Mouse (Mus musculus): Measurements from ENCODE around the gene Fbn1.
"Not testable (repeated sequence)": the region's sequence is repeated elsewhere in the genome, so short reads cannot be mapped to it uniquely, and the experiment has no call there.

The Fbn1 gene

GRCm38 (mm10) chr2:125293969-125294491 is 213.8 kb downstream of the Fbn1 start:
- in situ Hi-C loops (cut with MseI, MboI), result no loop called here

GRCm38 (mm10) chr2:125292616-125293015 is 215.2 kb downstream of the Fbn1 start:
- in situ Hi-C loops (cut with MseI, MboI), result no loop called here

DNA sequence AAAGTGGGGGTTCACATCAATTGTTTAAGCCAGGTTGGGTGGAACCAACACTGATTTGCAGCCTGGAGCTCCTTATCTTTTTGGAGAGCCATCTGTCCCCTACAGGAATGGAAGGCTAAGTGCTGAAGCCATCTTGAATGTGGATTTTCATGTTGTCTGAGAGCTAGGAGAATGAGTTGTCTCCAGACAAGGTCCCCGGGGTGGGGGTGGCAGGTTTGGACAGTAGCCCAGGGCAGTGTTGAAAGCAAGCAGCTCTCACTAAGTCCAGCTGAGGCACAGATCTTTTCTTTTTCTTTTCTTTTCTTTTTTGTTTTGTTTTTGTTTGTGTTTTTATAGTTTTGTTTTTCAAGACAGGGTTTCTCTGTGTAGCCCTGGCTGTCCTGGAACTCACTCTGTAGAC is 216.7 kb downstream of the Fbn1 start:
- in situ Hi-C loops (cut with MseI, MboI), result no loop called here

DNA sequence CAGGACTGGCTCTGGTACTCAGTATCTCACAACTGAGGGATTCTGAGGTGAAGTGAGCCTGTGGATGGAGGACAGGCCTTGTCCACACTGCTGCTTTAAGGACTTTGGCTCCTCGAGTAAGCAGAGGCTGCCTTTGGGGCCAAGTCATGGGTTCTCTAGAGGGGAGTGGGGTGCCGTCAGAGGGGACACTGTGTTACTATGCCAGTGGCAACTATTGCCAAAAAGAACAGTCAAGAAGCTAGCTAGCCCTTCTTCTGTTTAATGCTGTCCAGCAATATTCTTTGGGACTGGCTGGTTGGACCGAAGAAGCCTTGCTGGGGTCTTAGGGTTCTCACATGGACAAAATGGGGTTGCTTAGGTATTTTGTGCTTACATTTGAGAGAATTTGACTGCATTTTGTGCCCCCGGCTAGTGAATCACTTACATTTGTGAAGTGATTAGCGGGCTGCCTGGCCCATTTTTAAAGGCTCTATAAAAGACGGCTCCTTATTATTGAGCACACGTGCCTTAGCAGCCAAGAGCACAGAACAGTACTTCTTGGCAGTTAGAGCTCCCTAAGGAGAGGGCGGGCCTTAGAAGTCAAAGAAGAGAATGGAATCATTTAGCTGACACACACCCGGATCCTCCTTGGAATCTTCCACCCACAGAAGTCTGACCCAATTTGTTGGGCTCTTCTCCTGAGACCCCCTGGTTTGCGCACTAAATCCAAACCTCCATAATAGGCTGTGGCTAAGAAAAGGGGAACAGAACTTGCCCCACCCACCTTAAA is 217.4 kb downstream of the Fbn1 start:
- in situ Hi-C loops (cut with MseI, MboI), result no loop called here

DNA sequence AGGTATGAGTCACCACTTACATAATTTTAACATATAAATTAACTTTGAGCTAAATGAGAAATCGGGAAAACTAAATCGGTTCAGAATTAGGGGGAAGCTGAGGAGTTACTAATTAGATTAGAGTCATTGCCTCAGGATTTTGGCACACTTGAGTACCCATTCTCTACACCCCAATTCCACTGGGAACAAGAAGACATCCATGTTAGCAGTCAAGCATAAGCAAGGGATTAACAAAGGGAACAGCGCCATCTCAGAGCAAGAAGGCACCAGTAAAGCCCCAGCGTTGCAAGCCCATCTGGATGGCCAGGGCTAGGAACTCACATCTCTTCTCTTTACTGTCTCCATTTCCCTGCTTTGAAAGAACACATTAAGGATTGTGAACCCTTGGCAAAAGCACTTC is 222.0 kb downstream of the Fbn1 start:
- in situ Hi-C loops (cut with MseI, MboI), result no loop called here

GRCm38 (mm10) chr2:125282334-125283206 is 225.2 kb downstream of the Fbn1 start:
- in situ Hi-C loops (cut with MseI, MboI), result no loop called here

GRCm38 (mm10) chr2:125279995-125280394 is 227.8 kb downstream of the Fbn1 start:
- in situ Hi-C loops (cut with MseI, MboI), result not testable (repeated sequence)

DNA sequence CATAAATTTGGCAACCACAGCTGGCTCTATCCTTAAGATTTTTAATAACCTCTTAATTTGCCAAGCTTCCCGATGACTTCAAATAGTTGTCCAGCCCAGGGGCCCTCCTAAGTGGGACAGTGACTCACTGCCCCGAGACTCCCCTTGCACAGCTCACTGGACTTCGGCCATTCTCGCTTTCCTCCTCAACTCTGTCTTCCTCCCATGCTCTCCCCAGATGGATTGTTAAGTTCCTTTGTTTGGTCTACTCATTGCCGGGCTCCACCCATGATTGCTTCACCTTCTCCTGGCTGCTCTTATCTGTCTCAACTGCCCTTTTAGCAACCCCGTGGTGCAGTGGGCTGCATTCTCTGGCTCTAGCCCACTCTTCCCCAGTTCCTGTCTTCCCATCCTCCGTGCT is 229.3 kb downstream of the Fbn1 start:
- in situ Hi-C loops (cut with MseI, MboI), result no loop called here

- in situ Hi-C loops (cut with MseI, MboI), result no loop called here
Measured at GRCm38 (mm10) chr2:125276692-125277091, 231.1 kb downstream of the Fbn1 start.

GRCm38 (mm10) chr2:125275617-125276016 is 232.2 kb downstream of the Fbn1 start:
- in situ Hi-C loops (cut with MseI, MboI), result no loop called here

DNA sequence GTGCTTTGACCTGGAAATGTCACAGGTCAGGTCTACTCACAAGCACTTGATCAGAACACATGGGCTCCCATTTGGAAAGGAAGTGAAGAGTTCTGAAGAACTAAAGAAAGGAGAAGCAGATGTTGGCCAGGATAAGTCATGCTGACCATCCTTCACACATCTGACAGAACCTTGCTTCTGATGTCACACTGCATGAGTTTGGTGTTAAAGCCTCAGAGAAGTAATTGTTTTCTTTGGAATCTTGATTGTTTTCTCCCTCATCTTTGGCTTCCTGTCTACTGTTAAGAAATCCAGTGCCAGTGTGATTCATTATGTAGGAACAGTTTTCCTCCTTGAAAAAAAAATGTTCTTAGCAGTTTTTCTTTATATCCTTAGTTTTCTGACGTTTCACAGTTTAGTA is 238.9 kb downstream of the Fbn1 start:
- in situ Hi-C loops (cut with MseI, MboI), result no loop called here

GRCm38 (mm10) chr2:125263753-125264152 is 244.0 kb downstream of the Fbn1 start:
- in situ Hi-C loops (cut with MseI, MboI), result no loop called here

- in situ Hi-C loops (cut with MseI, MboI), result no loop called here
Measured at GRCm38 (mm10) chr2:125263056-125263455, 244.7 kb downstream of the Fbn1 start.

DNA sequence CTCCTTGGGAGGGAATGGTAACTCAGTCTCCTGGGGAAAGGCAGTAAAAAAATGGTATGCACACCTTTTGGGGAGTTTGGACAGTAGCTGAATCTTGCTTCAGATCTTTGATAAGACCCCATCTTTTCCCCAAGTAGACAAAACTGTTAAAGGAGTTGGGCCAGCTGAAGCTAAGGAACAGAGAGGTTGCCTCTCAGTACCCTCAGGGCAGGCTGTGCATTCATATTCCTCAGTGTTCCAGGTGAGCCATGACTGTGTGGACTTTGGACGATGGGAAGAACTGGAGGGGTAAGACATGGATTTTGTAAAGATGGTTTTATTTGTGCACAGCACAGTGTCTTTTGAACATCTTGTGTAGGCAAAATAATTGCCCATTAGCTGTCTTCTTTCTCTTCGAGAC is 247.5 kb downstream of the Fbn1 start:
- in situ Hi-C loops (cut with MseI, MboI), result no loop called here

GRCm38 (mm10) chr2:125259230-125260120 is 248.3 kb downstream of the Fbn1 start:
- in situ Hi-C loops (cut with MseI, MboI), result no loop called here

DNA sequence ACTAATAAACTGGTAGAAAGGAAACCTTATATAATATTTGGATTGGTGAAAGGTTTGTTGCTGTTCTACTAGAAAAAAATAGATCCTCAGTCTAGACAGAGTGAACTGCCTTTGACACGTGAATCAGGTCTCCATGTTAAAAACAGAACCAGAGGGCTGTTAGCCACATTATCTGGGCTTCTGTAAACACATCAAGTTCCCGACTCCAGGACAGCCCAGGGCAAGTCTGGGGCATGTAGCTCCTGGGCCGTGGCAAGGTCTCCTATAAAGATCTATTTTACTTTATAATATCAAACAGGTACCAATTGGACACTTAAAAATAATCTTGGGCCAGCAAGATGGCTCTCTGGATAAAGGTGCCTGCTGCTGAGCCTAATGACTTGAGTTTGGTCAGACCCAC is 251.9 kb downstream of the Fbn1 start:
- in situ Hi-C loops (cut with MseI, MboI), result no loop called here

DNA sequence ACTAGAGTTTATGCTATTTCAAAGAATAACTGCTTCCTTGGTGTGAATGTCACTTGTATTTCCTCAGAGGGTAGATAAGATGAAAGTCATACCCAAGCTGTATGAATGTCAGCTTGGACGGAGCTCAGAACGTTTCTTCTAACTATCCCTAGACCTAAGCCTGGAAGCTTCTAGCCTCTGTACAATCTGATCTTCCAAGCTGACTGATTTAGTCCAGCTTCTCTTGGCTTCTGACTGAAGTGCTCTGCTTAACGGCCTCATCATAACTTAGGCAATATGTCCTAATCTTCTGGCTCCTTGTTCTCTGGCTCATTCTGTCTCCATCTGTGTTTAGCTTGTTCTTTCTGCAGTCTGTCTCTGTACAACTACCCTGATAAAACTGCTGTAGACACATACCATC is 253.2 kb downstream of the Fbn1 start:
- in situ Hi-C loops (cut with MseI, MboI), result no loop called here

DNA sequence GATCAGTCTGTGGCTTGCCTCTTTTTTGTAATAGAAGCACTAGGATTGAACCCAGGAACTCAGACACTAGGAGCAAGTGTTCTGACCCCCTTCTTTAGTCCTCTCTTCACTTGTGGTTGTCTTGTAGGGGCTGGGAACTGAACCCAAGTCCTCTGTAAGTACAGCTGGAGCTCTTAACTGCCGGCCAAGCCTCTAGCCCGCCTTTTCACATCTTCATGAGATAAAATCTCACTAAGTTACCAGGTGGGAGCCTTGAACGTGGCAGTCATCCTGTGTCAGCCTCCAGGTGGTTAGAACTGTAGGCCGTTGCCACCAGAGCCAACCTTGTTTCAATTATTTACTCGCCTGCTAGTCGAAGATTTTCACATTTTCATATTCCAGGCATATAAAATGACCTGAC is 254.1 kb downstream of the Fbn1 start:
- in situ Hi-C loops (cut with MseI, MboI), result no loop called here

DNA sequence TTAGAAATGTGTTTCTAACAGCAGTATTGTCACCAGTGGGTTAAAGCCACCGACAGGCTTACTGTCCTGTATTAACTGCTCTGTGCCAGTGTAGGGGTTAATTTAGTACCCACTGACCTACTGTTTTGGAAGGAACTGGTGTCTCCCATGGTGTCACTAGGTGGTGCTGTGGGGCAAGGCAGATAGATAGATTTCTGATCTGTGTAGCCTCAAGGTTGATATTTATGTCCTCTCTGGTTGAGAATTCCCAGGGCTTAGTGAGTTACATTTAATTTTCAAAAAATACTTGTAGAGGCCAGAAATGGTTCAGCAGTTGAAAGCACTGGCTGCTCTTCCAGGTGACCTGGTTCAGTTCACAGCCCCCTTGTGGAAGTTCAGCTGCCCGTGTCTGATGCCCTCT is 255.5 kb downstream of the Fbn1 start:
- in situ Hi-C loops (cut with MseI, MboI), result no loop called here

DNA sequence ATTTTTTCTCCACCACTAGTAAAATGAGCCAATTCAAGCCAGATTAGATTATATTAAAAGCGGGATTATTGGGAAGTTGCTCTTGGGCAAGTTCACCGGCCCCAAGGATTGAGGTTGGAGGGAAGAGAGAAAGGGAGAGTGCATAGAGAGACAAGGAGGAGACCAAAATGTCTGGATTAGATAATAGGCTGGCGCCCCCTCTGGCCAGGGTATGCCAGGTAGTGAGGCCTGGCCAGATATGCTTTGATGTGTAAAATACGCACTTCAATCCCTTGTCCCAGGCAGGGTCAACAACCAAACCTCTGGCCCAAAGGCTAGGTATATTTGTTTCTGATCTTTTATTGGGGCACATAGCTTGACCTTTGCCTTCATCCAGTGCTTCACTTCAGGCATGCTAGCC is 256.0 kb downstream of the Fbn1 start:
- in situ Hi-C loops (cut with MseI, MboI), result no loop called here
